Mouse (Mus musculus) mouse embryonic stem cell (cell line): ENCODE results near the gene Gbp2b.

ENCODE experiments used
- in situ Hi-C, 2 experiments: fragments of 300-500 bp; cut with MboI; formaldehyde crosslinking; loops; 1 replicate in 1 of 2; 3 replicates in 1 of 2; pipeline ENCODE4 v1.14.3; 2019 to 2020; ENCODE audit warnings: low sequenced_read_pairs in 2 of 2, low pct_unique_long_range_greater_than_20kb in 1 of 2, mixed read lengths in 1 of 2; ENCODE audit not compliant: unreplicated experiment in 1 of 2

Gene Gbp2b

GRCm38 (mm10) chr3:142618658-142619057, 24.0 kb downstream of the Gbp2b start:
- in situ Hi-C loops, result no loop called here

- in situ Hi-C loops, result no loop called here
Observed at GRCm38 (mm10) chr3:142619606-142620005, 25.0 kb downstream of the Gbp2b start.

- in situ Hi-C loops, result no loop called here
Observed at GRCm38 (mm10) chr3:142620111-142620955, 25.7 kb downstream of the Gbp2b start, which contains the start of gene Gbp2. TSS of gene Gbp2 (plus strand) at chr3:142620602.

GRCm38 (mm10) chr3:142620956-142621562, 26.4 kb downstream of the Gbp2b start:
- in situ Hi-C loops, result no loop called here

GRCm38 (mm10) chr3:142630385-142630784, 35.7 kb downstream of the Gbp2b start:
- in situ Hi-C loops, result no loop called here

GRCm38 (mm10) chr3:142640201-142640600, 45.6 kb downstream of the Gbp2b start:
- in situ Hi-C loops, result loop anchor here (5.0 to 10.0 kb wide), 2 partner anchors 65 to 67 kb away; partner anchors contain the start of gene Kyat3 (in 1 of the 2)

- in situ Hi-C loops, result loop anchor here in 1 of 2 experiments (10.0 kb wide), 1 partner anchor 59 kb away; the partner anchor contains the start of gene Kyat3
Observed at GRCm38 (mm10) chr3:142645949-142646348, 51.3 kb downstream of the Gbp2b start.

GRCm38 (mm10) chr3:142647836-142648235, 53.2 kb downstream of the Gbp2b start:
- in situ Hi-C loops, result loop anchor here in 1 of 2 experiments (10.0 kb wide), 1 partner anchor 57 kb away; the partner anchor contains the start of gene Kyat3

- in situ Hi-C loops, result no loop called here
Observed at GRCm38 (mm10) chr3:142650205-142650604, 55.6 kb downstream of the Gbp2b start.

- in situ Hi-C loops, result no loop called here
Observed at GRCm38 (mm10) chr3:142664723-142665122, 70.1 kb downstream of the Gbp2b start.
